Mouse (Mus musculus) C2C12 (cell line): ENCODE data around the gene Slc1a3. TPM values are rescaled to one million over a fixed set of nuclear protein-coding genes. Genes with fewer than 3 reads are reported as not detected.

Source experiments
- H3K27me3 ChIP-seq: one replicate; pipeline ENCODE4 v1.6.1; 2011; ENCODE audit not compliant: control insufficient read depth, insufficient read depth, insufficient read length
- H3K36me3 ChIP-seq: one replicate; pipeline ENCODE4 v1.6.1; 2011; ENCODE audit not compliant: control insufficient read depth, insufficient read depth
- H3K4me3 ChIP-seq: one replicate; pipeline ENCODE4 v1.5.1; 2011; ENCODE audit warnings: mild to moderate bottlenecking, control low read depth; ENCODE audit not compliant: poor library complexity, insufficient read depth, severe bottlenecking
- H3K79me2 ChIP-seq: one replicate; pipeline ENCODE4 v1.6.1; 2011; ENCODE audit not compliant: control insufficient read depth, insufficient read depth
- H3K79me3 ChIP-seq: one replicate; pipeline ENCODE4 v1.6.1; 2011; ENCODE audit warnings: low read depth, control low read depth
- H3ac ChIP-seq: one replicate; pipeline ENCODE3; 2011; ENCODE audit warnings: low read depth; ENCODE audit not compliant: control insufficient read depth, insufficient read length
- CEBPB ChIP-seq: IDR thresholded peaks from one replicate; pipeline ENCODE4 v1.6.1; 2011; ENCODE audit warnings: low read depth, mild to moderate bottlenecking, control low read depth, moderate library complexity
- CTCF ChIP-seq: IDR thresholded peaks from one replicate; pipeline ENCODE4 v1.5.1; 2011; ENCODE audit not compliant: control insufficient read depth, insufficient read depth, insufficient read length
- FOSL1 ChIP-seq: IDR thresholded peaks from one replicate; pipeline ENCODE4 v1.8.0; 2011; ENCODE audit warnings: mild to moderate bottlenecking, low read length; ENCODE audit not compliant: poor library complexity, insufficient read depth, severe bottlenecking
- MAX ChIP-seq: IDR thresholded peaks from one replicate; pipeline ENCODE4 v1.6.1; 2011; ENCODE audit warnings: mild to moderate bottlenecking, control low read depth
- MYOD1 ChIP-seq: IDR thresholded peaks from one replicate; pipeline ENCODE4 v1.6.1; 2011; ENCODE audit warnings: low read depth; ENCODE audit not compliant: control insufficient read depth, insufficient read length
- MYOG ChIP-seq: IDR thresholded peaks from one replicate; pipeline ENCODE4 v1.6.1; 2011; ENCODE audit not compliant: control insufficient read depth, insufficient read length; ENCODE audit errors: extremely low read depth
- USF1 ChIP-seq: IDR thresholded peaks from one replicate; pipeline ENCODE4 v1.6.1; 2011; ENCODE audit warnings: low read depth, mild to moderate bottlenecking, control low read depth, moderate library complexity
- polyA plus RNA-seq: library from polyadenylated mRNA; unstranded; fragments of >200 nt; fragmentation: generic; extraction: Trizol; gene quantifications from one replicate; pipeline ENCODE4 v1.2.1, GENCODE M21; 2012; ENCODE audit warnings: missing spikeins

Gene Slc1a3
- polyA plus RNA-seq, 1 experiment: 3.8 TPM

- no peaks in the 10 kb centered on the region for H3K79me2 ChIP-seq
- H3K27me3 ChIP-seq: no peaks in the 10 kb centered on the region
- no peaks in the 10 kb centered on the region for H3K36me3 ChIP-seq
- no peaks in the 10 kb centered on the region for H3K79me3 ChIP-seq
- TF ChIP-seq FOSL1 (no peak), MYOG (no peak), CTCF (no peak), CEBPB (no peak), USF1 (no peak), MYOD1 (no peak), MAX (no peak)
- no peak overlapping the region for H3K4me3 ChIP-seq
- no peak overlapping the region for H3ac ChIP-seq
Measured at GRCm38 (mm10) chr15:8675616-8676015, 34.9 kb downstream of the Slc1a3 start.

- TF ChIP-seq FOSL1 (no peak), MYOG (no peak)
- Histone ChIP-seq H3K4me3 (no peak overlapping the region), H3K79me3 (no peaks in the 10 kb centered on the region), H3K36me3 (no peaks in the 10 kb centered on the region), H3K79me2 (no peaks in the 10 kb centered on the region), H3ac (no peak overlapping the region), H3K27me3 (no peaks in the 10 kb centered on the region)
Measured at GRCm38 (mm10) chr15:8672532-8672931, 38.0 kb downstream of the Slc1a3 start.

GRCm38 (mm10) chr15:8667849-8668522, 42.6 kb downstream of the Slc1a3 start:
- H3K79me2 ChIP-seq: no peaks in the 10 kb centered on the region
- no peak overlapping the region for H3K4me3 ChIP-seq
- H3K36me3 ChIP-seq: no peaks in the 10 kb centered on the region

GRCm38 (mm10) chr15:8665675-8666350, 44.8 kb downstream of the Slc1a3 start:
- Histone ChIP-seq H3K4me3 (no peak overlapping the region), H3ac (no peak overlapping the region), H3K79me2 (no peaks in the 10 kb centered on the region), H3K79me3 (no peaks in the 10 kb centered on the region), H3K27me3 (no peaks in the 10 kb centered on the region), H3K36me3 (no peaks in the 10 kb centered on the region)
- no peak for TF ChIP-seq USF1
- no peak for TF ChIP-seq MAX
- TF ChIP-seq MYOD1: no peak

More at GRCm38 (mm10) chr15:8667849-8668522, 42.6 kb downstream of the Slc1a3 start:
- Histone ChIP-seq H3K27me3 (no peaks in the 10 kb centered on the region), H3K79me3 (no peaks in the 10 kb centered on the region), H3ac (no peak overlapping the region)
- TF ChIP-seq MAX (no peak), CTCF (no peak), USF1 (no peak), CEBPB (no peak), MYOG (no peak), FOSL1 (no peak), MYOD1 (no peak)

DNA sequence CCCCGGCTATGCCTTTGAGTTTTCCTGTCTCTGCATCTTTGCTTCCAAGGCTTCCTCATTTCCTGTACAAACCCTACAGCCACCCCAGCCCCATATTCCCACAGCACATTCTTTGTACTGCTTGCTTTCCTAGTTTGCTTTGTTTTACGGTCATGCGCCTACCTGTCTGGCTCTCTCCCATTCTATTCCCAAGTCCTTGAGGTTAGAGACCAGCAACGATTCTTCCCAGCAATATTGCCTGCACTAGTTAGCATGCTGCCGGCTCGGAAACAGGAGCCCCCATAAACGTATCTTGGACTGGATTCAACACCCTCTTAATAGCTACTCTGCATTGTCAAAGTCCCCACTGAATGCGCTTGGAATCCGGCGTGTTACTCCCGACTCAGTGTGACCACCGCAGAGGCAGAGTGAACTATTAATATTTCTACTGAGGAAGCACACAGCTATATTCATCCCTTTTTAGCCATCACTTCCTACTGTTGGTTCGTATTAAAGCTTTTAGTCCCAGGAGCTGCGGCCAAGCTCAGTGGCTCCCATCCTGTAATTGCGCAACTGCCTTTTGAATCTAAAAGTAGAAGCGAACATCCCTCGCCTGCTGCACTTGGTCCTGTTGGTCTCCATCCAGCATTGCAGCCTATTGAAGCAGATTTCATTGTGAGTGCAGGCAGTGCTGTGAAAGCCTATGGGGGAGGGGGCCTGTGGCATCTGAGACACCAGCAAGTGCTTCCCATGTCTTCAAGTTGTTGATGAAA, 47.0 kb downstream of the Slc1a3 start:
- TF ChIP-seq CTCF: no peak
- TF ChIP-seq CEBPB: peak; percentile 89
- no peaks in the 10 kb centered on the region for H3K36me3 ChIP-seq
- H3K79me3 ChIP-seq: no peaks in the 10 kb centered on the region
- H3K27me3 ChIP-seq: no peaks in the 10 kb centered on the region
- no peak overlapping the region for H3K4me3 ChIP-seq
- H3ac ChIP-seq: no peak overlapping the region
- no peaks in the 10 kb centered on the region for H3K79me2 ChIP-seq

GRCm38 (mm10) chr15:8661856-8662255, 48.7 kb downstream of the Slc1a3 start:
- H3ac ChIP-seq: no peak overlapping the region
- no peak overlapping the region for H3K4me3 ChIP-seq
- no peaks in the 10 kb centered on the region for H3K79me3 ChIP-seq
- no peaks in the 10 kb centered on the region for H3K27me3 ChIP-seq
- TF ChIP-seq MAX: no peak
- TF ChIP-seq MYOD1: no peak
- no peak for TF ChIP-seq MYOG
- no peak for TF ChIP-seq USF1
- no peak for TF ChIP-seq CTCF
- no peak for TF ChIP-seq CEBPB
- no peak for TF ChIP-seq FOSL1
- H3K79me2 ChIP-seq: no peaks in the 10 kb centered on the region
- no peaks in the 10 kb centered on the region for H3K36me3 ChIP-seq
